Comparison of ENCODE assay signal across 17 mouse cellular contexts in the genomic region with DNA sequence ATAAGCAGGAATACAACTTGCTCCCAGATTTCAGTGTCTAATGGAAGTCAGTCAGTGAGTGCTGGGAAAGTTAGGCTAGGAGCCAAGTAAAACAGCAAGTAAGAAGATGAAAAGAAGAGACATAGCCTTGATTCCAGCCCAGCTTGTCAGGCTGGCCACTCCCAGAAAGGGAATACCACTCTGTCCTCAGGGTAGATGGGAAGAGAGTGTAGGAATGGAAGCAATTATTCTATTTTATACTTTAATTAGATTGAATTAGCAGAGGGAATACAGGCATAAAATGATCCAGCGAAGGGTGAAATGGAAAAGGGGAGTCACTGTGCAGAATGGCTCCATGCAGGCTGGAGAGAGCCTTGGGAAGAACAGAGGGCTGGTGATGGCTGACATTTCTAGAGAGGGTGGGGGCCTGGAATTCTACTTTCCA.
DNase-seq lines count a peak whose midpoint lies in the region; ATAC-seq and TF ChIP-seq lines count a peak whose summit lies in the region.
"Had no signal": no experiment of that assay in that cellular context is flagged by ENCODE, and none has a peak within 500 bp of the region (broad histone marks: within the 10 kb centered on the region; RNA-seq: fewer than 3 reads in every experiment).

No protein-coding gene starts in this region.

- no peak overlapping the region for H3K9ac ChIP-seq in kidney, postnatal 0 days (ENCODE audit: low read depth, low read length)
- H3K9ac ChIP-seq: forebrain, embryonic 13.5 days; heart, embryonic 12.5 days; intestine, embryonic 15.5 days; limb, embryonic 12.5 days; liver, embryonic 15.5 days had no signal

- no peaks in the 10 kb centered on the region for H3K4me1 ChIP-seq in kidney, postnatal 0 days (replicated peaks; ENCODE audit: insufficient read depth, low read length)
- no peaks in the 10 kb centered on the region for H3K4me1 ChIP-seq in kidney, adult 2 months (ENCODE audit: control insufficient read depth, insufficient read depth, low read length)
- H3K4me1 ChIP-seq: intestine, embryonic 15.5 days; liver, embryonic 15.5 days had no signal

- H3K4me2 ChIP-seq in kidney, postnatal 0 days (ENCODE audit: low read length) = no peak overlapping the region
- peak overlapping the region; percentile 0 for H3K4me2 ChIP-seq in myocyte (ENCODE audit: low read depth)
- H3K4me2 ChIP-seq: forebrain, embryonic 13.5 days; heart, embryonic 12.5 days; intestine, embryonic 15.5 days; limb, embryonic 12.5 days; liver, embryonic 15.5 days had no signal

- no peaks in the 10 kb centered on the region for H3K27me3 ChIP-seq in kidney, postnatal 0 days (ENCODE audit: insufficient read depth, low read length)
- H3K27me3 ChIP-seq in kidney, adult 2 months (replicated peaks; ENCODE audit: control insufficient read depth, insufficient read depth, low read length) = no peaks in the 10 kb centered on the region
- H3K27me3 ChIP-seq in myocyte (ENCODE audit: control insufficient read depth, insufficient read depth, insufficient read length) = no peaks in the 10 kb centered on the region
- H3K27me3 ChIP-seq: forebrain, embryonic 13.5 days; heart, embryonic 12.5 days; intestine, embryonic 15.5 days; limb, embryonic 12.5 days; liver, embryonic 15.5 days had no signal

- no peak overlapping the region for H3K4me3 ChIP-seq in kidney, postnatal 0 days (replicated peaks; ENCODE audit: low read depth, low read length)
- no peak overlapping the region for H3K4me3 ChIP-seq in kidney, adult 2 months (ENCODE audit: insufficient read depth, low read depth, low read length)
- no peak overlapping the region for H3K4me3 ChIP-seq in myocyte
- H3K4me3 ChIP-seq: forebrain, embryonic 13.5 days; heart, embryonic 12.5 days; intestine, embryonic 15.5 days; limb, embryonic 12.5 days; liver, embryonic 15.5 days had no signal

- no peak overlapping the region for H3K27ac ChIP-seq in kidney, postnatal 0 days
- no peak overlapping the region for H3K27ac ChIP-seq in kidney, adult 2 months (ENCODE audit: insufficient read depth, low read depth, low read length)
- H3K27ac ChIP-seq: forebrain, embryonic 13.5 days; intestine, embryonic 15.5 days; limb, embryonic 12.5 days; liver, embryonic 15.5 days had no signal

- peak; percentile 8 to 9 for DNase-seq in adrenal gland, postnatal 36 days
- no peak for DNase-seq in adrenal gland, adult 18-20 months (ENCODE audit: low spot score in 2 of 2)
- DNase-seq in kidney, postnatal 0 days (ENCODE audit: low spot score) = peak; percentile 53
- no peak for DNase-seq in kidney, adult 2 months
- peak; percentile 33 for DNase-seq in brain, adult 2 months (ENCODE audit: low read depth, low spot score)
- no peak for DNase-seq in gastrocnemius, postnatal 10 days
- no peak for DNase-seq in frontal cortex, postnatal 36 days (ENCODE audit: low spot score in 2 of 2)
- DNase-seq: cerebellum, adult 2 months; kidney, postnatal 25 days; retina, postnatal 1 day; thymus, postnatal 4 days had no signal

- H3K79me2 ChIP-seq in myocyte (ENCODE audit: control insufficient read depth, insufficient read depth) = no peaks in the 10 kb centered on the region

- no peaks in the 10 kb centered on the region for H3K36me3 ChIP-seq in kidney, postnatal 0 days (ENCODE audit: insufficient read depth, low read length)
- H3K36me3 ChIP-seq in kidney, adult 2 months (ENCODE audit: control insufficient read depth, insufficient read depth, low read length) = 0 out of 2 replicates have a peak, but pooled peaks cover 1% of the 10 kb centered on the region
- no peaks in the 10 kb centered on the region for H3K36me3 ChIP-seq in myocyte (ENCODE audit: control insufficient read depth, insufficient read depth)
- H3K36me3 ChIP-seq: heart, embryonic 12.5 days; intestine, embryonic 15.5 days; limb, embryonic 12.5 days; liver, embryonic 15.5 days had no signal

- 57% methylated on average over 1 of the region's 1 CpGs for WGBS in kidney, postnatal 0 days
- 78% methylated on average over 1 of the region's 1 CpGs for WGBS in kidney, adult 2 months

- ATAC-seq in kidney, postnatal 0 days (replicated peaks; ENCODE audit: low FRiP score, low read depth) = no peak
- ATAC-seq: forebrain, embryonic 13.5 days; intestine, embryonic 15.5 days had no signal

- TF ChIP-seq CTCF in kidney, postnatal 0 days (IDR thresholded peaks at IDR 0.05; ENCODE audit: low read depth) = no peak
- TF ChIP-seq CTCF in kidney, adult 2 months (conservative IDR thresholded peaks at IDR 0.05; ENCODE audit: insufficient read depth, insufficient read length, low read depth, low read length) = no peak

- no peaks in the 10 kb centered on the region for H3K9me3 ChIP-seq in kidney, postnatal 0 days (replicated peaks; ENCODE audit: low read length)
- H3K9me3 ChIP-seq: forebrain, embryonic 13.5 days; heart, embryonic 12.5 days; intestine, embryonic 15.5 days; limb, embryonic 12.5 days; liver, embryonic 15.5 days had no signal

- TF ChIP-seq POLR2A in kidney, adult 2 months (IDR thresholded peaks at IDR 0.05; ENCODE audit: low read depth, low read length) = no peak
- no peak for TF ChIP-seq POLR2A in myocyte (IDR thresholded peaks at IDR 0.05; ENCODE audit: insufficient read length, low read depth)

- H3ac ChIP-seq in myocyte (ENCODE audit: control insufficient read depth, insufficient read length) = no peak overlapping the region

TF ChIP-seq in myocyte, 11 proteins besides CTCF, POLR2A, EP300 and RAD21:
- TF ChIP-seq REST (IDR thresholded peaks at IDR 0.05; ENCODE audit: insufficient read depth, insufficient read length) (no peak), USF1 (IDR thresholded peaks at IDR 0.05; ENCODE audit: low read depth) (no peak), TCF12 (IDR thresholded peaks at IDR 0.05; ENCODE audit: insufficient read depth, poor library complexity, severe bottlenecking) (no peak), E2F4 (IDR thresholded peaks at IDR 0.05; ENCODE audit: insufficient read depth) (no peak), MYOD1 (IDR thresholded peaks at IDR 0.05; ENCODE audit: control insufficient read depth in 1 of 3, insufficient read length in 2 of 3, low read depth in 2 of 3) (no peak), MAX (IDR thresholded peaks at IDR 0.05; ENCODE audit: low read depth) (no peak), POLR2AphosphoS2 (IDR thresholded peaks at IDR 0.05; ENCODE audit: insufficient read length, low read depth) (no peak), MYOG (IDR thresholded peaks at IDR 0.05; ENCODE audit: control insufficient read depth in 1 of 3, insufficient read depth in 1 of 3, insufficient read length in 2 of 3, low read depth in 2 of 3) (no peak), SRF (IDR thresholded peaks at IDR 0.05; ENCODE audit: control insufficient read depth, insufficient read length, low read depth) (no peak), CEBPB (IDR thresholded peaks at IDR 0.05; ENCODE audit: insufficient read depth, poor library complexity, severe bottlenecking) (no peak), TCF3 (IDR thresholded peaks at IDR 0.05; ENCODE audit: insufficient read length, low read depth) (no peak)

Comparison
In these comparisons a context has a peak if more than half of its experiments do, and no peak if none do; other contexts are left out.
1. DNase-seq: peak in adrenal gland, postnatal 36 days (2 of 2), kidney, postnatal 0 days (single experiment) and brain, adult 2 months (single experiment); none in adrenal gland, adult 18-20 months (0 of 2), kidney, adult 2 months (single experiment), gastrocnemius, postnatal 10 days (single experiment) and frontal cortex, postnatal 36 days (0 of 2).